Mouse (Mus musculus): ENCODE measurements around the gene Picalm. TPM values are rescaled to one million over a fixed set of nuclear protein-coding genes. Genes with fewer than 3 reads are reported as not detected.

Gene Picalm
- polyA plus RNA-seq, 1 experiment = 47.2 TPM

DNA sequence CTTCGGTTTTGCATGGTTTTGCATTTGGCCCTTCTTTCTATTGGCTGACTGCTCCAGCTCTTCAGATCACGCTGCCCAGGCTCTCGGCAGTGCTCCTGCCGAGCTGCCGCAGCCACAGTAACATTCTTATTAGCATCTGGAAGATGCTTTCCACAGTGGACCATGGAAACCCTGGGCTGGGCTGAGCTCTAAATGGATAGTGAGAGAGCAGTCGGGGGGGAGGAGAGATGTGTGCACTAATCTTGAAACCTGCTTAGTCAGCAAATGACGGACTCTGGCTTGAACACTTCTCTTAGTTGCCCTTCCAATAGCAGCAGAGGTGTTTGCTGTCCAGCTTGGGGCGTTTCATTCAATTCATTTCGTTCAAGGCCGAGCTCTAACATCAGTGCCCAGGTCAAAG, 30.8 kb upstream of the Picalm start:
- no peaks in the 10 kb centered on the region for H3K27me3 ChIP-seq (ENCODE audit: control insufficient read depth, insufficient read depth, insufficient read length)
- TF ChIP-seq CTCF (IDR thresholded peaks at IDR 0.05; ENCODE audit: control insufficient read depth, insufficient read depth, insufficient read length) = no peak
- TF ChIP-seq MAX (IDR thresholded peaks at IDR 0.05) = no peak
- no peak for TF ChIP-seq FOSL1 (IDR thresholded peaks at IDR 0.05; ENCODE audit: insufficient read depth, low read length, poor library complexity, severe bottlenecking)
- TF ChIP-seq MYOD1 (IDR thresholded peaks at IDR 0.05; ENCODE audit: control insufficient read depth, insufficient read length, low read depth) = no peak
- TF ChIP-seq USF1 (IDR thresholded peaks at IDR 0.05; ENCODE audit: low read depth) = no peak
- TF ChIP-seq CEBPB (IDR thresholded peaks at IDR 0.05; ENCODE audit: low read depth) = no peak
- TF ChIP-seq MYOG (IDR thresholded peaks at IDR 0.05; ENCODE audit: control insufficient read depth, extremely low read depth, insufficient read length) = no peak
- no peaks in the 10 kb centered on the region for H3K79me2 ChIP-seq (ENCODE audit: control insufficient read depth, insufficient read depth)

DNA sequence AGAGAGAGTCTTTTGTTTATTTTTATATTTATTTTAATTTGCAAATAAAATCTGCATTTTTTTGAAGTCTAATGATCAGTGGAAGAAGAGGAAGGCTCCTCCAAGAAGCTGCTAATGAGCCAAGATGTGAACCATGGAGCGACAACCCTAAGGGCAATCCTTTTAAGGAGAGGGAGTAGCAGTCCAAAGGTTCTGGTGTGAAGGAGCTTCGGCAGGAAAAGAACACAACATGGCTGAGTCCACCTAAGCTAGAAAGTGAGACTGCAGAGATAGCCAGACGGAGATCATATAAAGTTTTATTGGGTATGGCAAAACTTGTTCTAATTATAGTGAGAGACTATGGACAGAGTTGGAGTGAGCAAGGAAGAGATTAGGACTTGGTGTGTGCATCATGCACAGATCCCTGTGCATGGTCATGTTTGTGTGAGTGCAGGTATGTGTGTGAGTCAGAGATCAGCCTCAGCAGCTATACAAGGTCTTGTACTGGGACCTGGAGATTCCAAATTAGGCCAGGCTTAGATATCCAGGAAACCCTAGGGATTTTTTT, 29.3 kb upstream of the Picalm start:
- Histone ChIP-seq H3ac (ENCODE audit: control insufficient read depth, insufficient read length, low read depth) (no peak overlapping the region), H3K79me2 (ENCODE audit: control insufficient read depth, insufficient read depth) (no peaks in the 10 kb centered on the region), H3K27me3 (ENCODE audit: control insufficient read depth, insufficient read depth, insufficient read length) (no peaks in the 10 kb centered on the region), H3K79me3 (ENCODE audit: low read depth) (no peaks in the 10 kb centered on the region), H3K36me3 (ENCODE audit: control insufficient read depth, insufficient read depth) (no peaks in the 10 kb centered on the region), H3K4me3 (ENCODE audit: insufficient read depth, poor library complexity, severe bottlenecking) (no peak overlapping the region)
- TF ChIP-seq MYOD1 (IDR thresholded peaks at IDR 0.05; ENCODE audit: control insufficient read depth, insufficient read length, low read depth) (no peak), MAX (IDR thresholded peaks at IDR 0.05) (no peak), CEBPB (IDR thresholded peaks at IDR 0.05; ENCODE audit: low read depth) (no peak), FOSL1 (IDR thresholded peaks at IDR 0.05; ENCODE audit: insufficient read depth, low read length, poor library complexity, severe bottlenecking) (no peak), USF1 (IDR thresholded peaks at IDR 0.05; ENCODE audit: low read depth) (no peak), CTCF (IDR thresholded peaks at IDR 0.05; ENCODE audit: control insufficient read depth, insufficient read depth, insufficient read length) (no peak), MYOG (IDR thresholded peaks at IDR 0.05; ENCODE audit: control insufficient read depth, extremely low read depth, insufficient read length) (no peak)

More for the DNA sequence above, 30.8 kb upstream of the Picalm start:
- no peak overlapping the region for H3ac ChIP-seq (ENCODE audit: control insufficient read depth, insufficient read length, low read depth)
- no peak overlapping the region for H3K4me3 ChIP-seq (ENCODE audit: insufficient read depth, poor library complexity, severe bottlenecking)
- H3K79me3 ChIP-seq (ENCODE audit: low read depth) = no peaks in the 10 kb centered on the region
- no peaks in the 10 kb centered on the region for H3K36me3 ChIP-seq (ENCODE audit: control insufficient read depth, insufficient read depth)

GRCm38 (mm10) chr7:90116100-90116499, 13.9 kb upstream of the Picalm start:
- Histone ChIP-seq H3K79me3 (ENCODE audit: low read depth) (no peaks in the 10 kb centered on the region), H3K4me3 (ENCODE audit: insufficient read depth, poor library complexity, severe bottlenecking) (no peak overlapping the region), H3K27me3 (ENCODE audit: control insufficient read depth, insufficient read depth, insufficient read length) (no peaks in the 10 kb centered on the region), H3ac (ENCODE audit: control insufficient read depth, insufficient read length, low read depth) (no peak overlapping the region), H3K79me2 (ENCODE audit: control insufficient read depth, insufficient read depth) (no peaks in the 10 kb centered on the region), H3K36me3 (ENCODE audit: control insufficient read depth, insufficient read depth) (no peaks in the 10 kb centered on the region)
- TF ChIP-seq CEBPB (IDR thresholded peaks at IDR 0.05; ENCODE audit: low read depth) (no peak), MYOD1 (IDR thresholded peaks at IDR 0.05; ENCODE audit: control insufficient read depth, insufficient read length, low read depth) (no peak), MYOG (IDR thresholded peaks at IDR 0.05; ENCODE audit: control insufficient read depth, extremely low read depth, insufficient read length) (no peak), FOSL1 (IDR thresholded peaks at IDR 0.05; ENCODE audit: insufficient read depth, low read length, poor library complexity, severe bottlenecking) (no peak), CTCF (IDR thresholded peaks at IDR 0.05; ENCODE audit: control insufficient read depth, insufficient read depth, insufficient read length) (no peak), MAX (IDR thresholded peaks at IDR 0.05) (no peak), USF1 (IDR thresholded peaks at IDR 0.05; ENCODE audit: low read depth) (no peak)

GRCm38 (mm10) chr7:90120106-90120505, 9.9 kb upstream of the Picalm start:
- TF ChIP-seq FOSL1 (IDR thresholded peaks at IDR 0.05; ENCODE audit: insufficient read depth, low read length, poor library complexity, severe bottlenecking) (no peak), MYOG (IDR thresholded peaks at IDR 0.05; ENCODE audit: control insufficient read depth, extremely low read depth, insufficient read length) (no peak), MYOD1 (IDR thresholded peaks at IDR 0.05; ENCODE audit: control insufficient read depth, insufficient read length, low read depth) (no peak)
- Histone ChIP-seq H3K79me3 (ENCODE audit: low read depth) (no peaks in the 10 kb centered on the region), H3K79me2 (ENCODE audit: control insufficient read depth, insufficient read depth) (no peaks in the 10 kb centered on the region), H3K36me3 (ENCODE audit: control insufficient read depth, insufficient read depth) (no peaks in the 10 kb centered on the region), H3K27me3 (ENCODE audit: control insufficient read depth, insufficient read depth, insufficient read length) (no peaks in the 10 kb centered on the region), H3K4me3 (ENCODE audit: insufficient read depth, poor library complexity, severe bottlenecking) (no peak overlapping the region), H3ac (ENCODE audit: control insufficient read depth, insufficient read length, low read depth) (no peak overlapping the region)

- no peak overlapping the region for H3K4me3 ChIP-seq (ENCODE audit: insufficient read depth, poor library complexity, severe bottlenecking)
- H3K36me3 ChIP-seq (ENCODE audit: control insufficient read depth, insufficient read depth) = no peaks in the 10 kb centered on the region
- no peaks in the 10 kb centered on the region for H3K79me3 ChIP-seq (ENCODE audit: low read depth)
- TF ChIP-seq CEBPB (IDR thresholded peaks at IDR 0.05; ENCODE audit: low read depth) (no peak), USF1 (IDR thresholded peaks at IDR 0.05; ENCODE audit: low read depth) (no peak), FOSL1 (IDR thresholded peaks at IDR 0.05; ENCODE audit: insufficient read depth, low read length, poor library complexity, severe bottlenecking) (no peak), MYOD1 (IDR thresholded peaks at IDR 0.05; ENCODE audit: control insufficient read depth, insufficient read length, low read depth) (no peak), MAX (IDR thresholded peaks at IDR 0.05) (no peak), CTCF (IDR thresholded peaks at IDR 0.05; ENCODE audit: control insufficient read depth, insufficient read depth, insufficient read length) (no peak), MYOG (IDR thresholded peaks at IDR 0.05; ENCODE audit: control insufficient read depth, extremely low read depth, insufficient read length) (no peak)
- no peak overlapping the region for H3ac ChIP-seq (ENCODE audit: control insufficient read depth, insufficient read length, low read depth)
- peaks cover under 1% of the 10 kb centered on the region for H3K79me2 ChIP-seq (ENCODE audit: control insufficient read depth, insufficient read depth)
- no peaks in the 10 kb centered on the region for H3K27me3 ChIP-seq (ENCODE audit: control insufficient read depth, insufficient read depth, insufficient read length)
Measured at GRCm38 (mm10) chr7:90124991-90125390, 5.0 kb upstream of the Picalm start.

All from C2C12 (cell line).